Mouse (Mus musculus): ENCODE data around the gene Tbx3. TPM values are rescaled to one million over a fixed set of nuclear protein-coding genes. Genes with fewer than 3 reads are reported as not detected.
A peak's percentile ranks its signal among the peaks of the same experiment; 100 is the strongest.

Gene Tbx3
- polyA plus RNA-seq, 1 experiment from 2014 or later = 2.4 TPM

- Histone ChIP-seq H3K27me3 (ENCODE audit: control insufficient read depth, insufficient read depth, low read depth, low read length) (peaks cover 80% of the 10 kb centered on the region), H3K36me3 (ENCODE audit: control insufficient read depth, insufficient read depth, low read length) (no peaks in the 10 kb centered on the region), H3K9ac (ENCODE audit: low read depth, low read length) (no peak overlapping the region), H3K4me2 (ENCODE audit: low read length) (no peak overlapping the region), H3K4me3 (ENCODE audit: low read depth, low read length) (no peak overlapping the region), H3K4me1 (ENCODE audit: control insufficient read depth, insufficient read depth, low read length) (no peaks in the 10 kb centered on the region), H3K27ac (ENCODE audit: low read length) (no peak overlapping the region), H3K9me3 (replicated peaks; ENCODE audit: control insufficient read depth, low read length, poor library complexity, severe bottlenecking) (no peaks in the 10 kb centered on the region)
- ATAC-seq = no peak
- 6% methylated on average over 8 of the region's 8 CpGs for WGBS
Observed at GRCm38 (mm10) chr5:119681011-119681832, 10.8 kb downstream of the Tbx3 start.

- Histone ChIP-seq H3K4me2 (ENCODE audit: low read length) (no peak overlapping the region), H3K4me1 (ENCODE audit: control insufficient read depth, insufficient read depth, low read length) (no peaks in the 10 kb centered on the region), H3K27ac (ENCODE audit: low read length) (no peak overlapping the region), H3K9me3 (replicated peaks; ENCODE audit: control insufficient read depth, low read length, poor library complexity, severe bottlenecking) (no peaks in the 10 kb centered on the region), H3K9ac (ENCODE audit: low read depth, low read length) (no peak overlapping the region), H3K27me3 (ENCODE audit: control insufficient read depth, insufficient read depth, low read depth, low read length) (peaks cover 80% of the 10 kb centered on the region), H3K36me3 (ENCODE audit: control insufficient read depth, insufficient read depth, low read length) (no peaks in the 10 kb centered on the region), H3K4me3 (ENCODE audit: low read depth, low read length) (no peak overlapping the region)
- 7% methylated on average over 4 of the region's 4 CpGs for WGBS
- no peak for ATAC-seq
Observed at GRCm38 (mm10) chr5:119681833-119682210, 11.4 kb downstream of the Tbx3 start.

GRCm38 (mm10) chr5:119682646-119683515 lies 12.4 kb downstream of the Tbx3 start:
- no peaks in the 10 kb centered on the region for H3K4me1 ChIP-seq (ENCODE audit: control insufficient read depth, insufficient read depth, low read length)
- ATAC-seq = no peak
- H3K4me3 ChIP-seq (ENCODE audit: low read depth, low read length) = no peak overlapping the region
- H3K36me3 ChIP-seq (ENCODE audit: control insufficient read depth, insufficient read depth, low read length) = no peaks in the 10 kb centered on the region
- WGBS = 2% methylated on average over 40 of the region's 40 CpGs
- no peaks in the 10 kb centered on the region for H3K9me3 ChIP-seq (replicated peaks; ENCODE audit: control insufficient read depth, low read length, poor library complexity, severe bottlenecking)
- peaks cover 81% of the 10 kb centered on the region for H3K27me3 ChIP-seq (ENCODE audit: control insufficient read depth, insufficient read depth, low read depth, low read length)
- no peak overlapping the region for H3K4me2 ChIP-seq (ENCODE audit: low read length)
- no peak overlapping the region for H3K27ac ChIP-seq (ENCODE audit: low read length)
- H3K9ac ChIP-seq (ENCODE audit: low read depth, low read length) = no peak overlapping the region

GRCm38 (mm10) chr5:119683861-119684260 lies 13.4 kb downstream of the Tbx3 start:
- 4% methylated on average over 5 of the region's 5 CpGs for WGBS
- no peak for ATAC-seq
- H3K36me3 ChIP-seq (ENCODE audit: control insufficient read depth, insufficient read depth, low read length) = no peaks in the 10 kb centered on the region

GRCm38 (mm10) chr5:119684701-119685391 lies 14.4 kb downstream of the Tbx3 start:
- WGBS = 3% methylated on average over 15 of the region's 15 CpGs
- H3K36me3 ChIP-seq (ENCODE audit: control insufficient read depth, insufficient read depth, low read length) = no peaks in the 10 kb centered on the region
- H3K4me1 ChIP-seq (ENCODE audit: control insufficient read depth, insufficient read depth, low read length) = no peaks in the 10 kb centered on the region
- no peak overlapping the region for H3K27ac ChIP-seq (ENCODE audit: low read length)
- no peaks in the 10 kb centered on the region for H3K9me3 ChIP-seq (replicated peaks; ENCODE audit: control insufficient read depth, low read length, poor library complexity, severe bottlenecking)
- H3K9ac ChIP-seq (ENCODE audit: low read depth, low read length) = no peak overlapping the region
- H3K27me3 ChIP-seq (ENCODE audit: control insufficient read depth, insufficient read depth, low read depth, low read length) = peaks cover 84% of the 10 kb centered on the region
- H3K4me2 ChIP-seq (ENCODE audit: low read length) = no peak overlapping the region
- H3K4me3 ChIP-seq (ENCODE audit: low read depth, low read length) = no peak overlapping the region
- ATAC-seq = no peak

More at GRCm38 (mm10) chr5:119683861-119684260, 13.4 kb downstream of the Tbx3 start:
- peaks cover 80% of the 10 kb centered on the region for H3K27me3 ChIP-seq (ENCODE audit: control insufficient read depth, insufficient read depth, low read depth, low read length)
- H3K9ac ChIP-seq (ENCODE audit: low read depth, low read length) = no peak overlapping the region
- no peak overlapping the region for H3K27ac ChIP-seq (ENCODE audit: low read length)
- H3K4me2 ChIP-seq (ENCODE audit: low read length) = no peak overlapping the region
- H3K4me1 ChIP-seq (ENCODE audit: control insufficient read depth, insufficient read depth, low read length) = no peaks in the 10 kb centered on the region
- H3K4me3 ChIP-seq (ENCODE audit: low read depth, low read length) = no peak overlapping the region
- no peaks in the 10 kb centered on the region for H3K9me3 ChIP-seq (replicated peaks; ENCODE audit: control insufficient read depth, low read length, poor library complexity, severe bottlenecking)

- H3K27ac ChIP-seq (ENCODE audit: low read length) = no peak overlapping the region
- H3K9ac ChIP-seq (ENCODE audit: low read depth, low read length) = no peak overlapping the region
- no peaks in the 10 kb centered on the region for H3K4me1 ChIP-seq (ENCODE audit: control insufficient read depth, insufficient read depth, low read length)
- no peak for ATAC-seq
- H3K9me3 ChIP-seq (replicated peaks; ENCODE audit: control insufficient read depth, low read length, poor library complexity, severe bottlenecking) = no peaks in the 10 kb centered on the region
- H3K27me3 ChIP-seq (ENCODE audit: control insufficient read depth, insufficient read depth, low read depth, low read length) = peaks cover 84% of the 10 kb centered on the region
- H3K4me2 ChIP-seq (ENCODE audit: low read length) = peak overlapping the region; percentile 17; the same call in 1 of the 2 replicates
- 2% methylated on average over 22 of the region's 22 CpGs for WGBS
- no peaks in the 10 kb centered on the region for H3K36me3 ChIP-seq (ENCODE audit: control insufficient read depth, insufficient read depth, low read length)
- H3K4me3 ChIP-seq (ENCODE audit: low read depth, low read length) = no peak overlapping the region
Observed at GRCm38 (mm10) chr5:119685446-119686198, 15.2 kb downstream of the Tbx3 start.

- H3K4me2 ChIP-seq (ENCODE audit: low read length) = peak overlapping the region; percentile 17; the same call in 1 of the 2 replicates
Observed at GRCm38 (mm10) chr5:119686199-119686964, 15.9 kb downstream of the Tbx3 start.

More at GRCm38 (mm10) chr5:119686199-119686964, 15.9 kb downstream of the Tbx3 start:
- no peak for ATAC-seq
- H3K36me3 ChIP-seq (ENCODE audit: control insufficient read depth, insufficient read depth, low read length) = no peaks in the 10 kb centered on the region
- H3K4me1 ChIP-seq (ENCODE audit: control insufficient read depth, insufficient read depth, low read length) = no peaks in the 10 kb centered on the region
- H3K9me3 ChIP-seq (replicated peaks; ENCODE audit: control insufficient read depth, low read length, poor library complexity, severe bottlenecking) = no peaks in the 10 kb centered on the region
- 1% methylated on average over 30 of the region's 30 CpGs for WGBS
- no peak overlapping the region for H3K9ac ChIP-seq (ENCODE audit: low read depth, low read length)
- H3K4me3 ChIP-seq (ENCODE audit: low read depth, low read length) = no peak overlapping the region
- no peak overlapping the region for H3K27ac ChIP-seq (ENCODE audit: low read length)
- peaks cover 83% of the 10 kb centered on the region for H3K27me3 ChIP-seq (ENCODE audit: control insufficient read depth, insufficient read depth, low read depth, low read length)

All from midbrain, embryonic 16.5 days (tissue).